Mouse (Mus musculus): ENCODE measurements at regions not wholly inside any gene's neighbourhood (a gene's known extent, or its start where the extent isn't known, plus 50 kb on each side); places are given as distances from the start of the nearest gene placed in this dataset.

DNA sequence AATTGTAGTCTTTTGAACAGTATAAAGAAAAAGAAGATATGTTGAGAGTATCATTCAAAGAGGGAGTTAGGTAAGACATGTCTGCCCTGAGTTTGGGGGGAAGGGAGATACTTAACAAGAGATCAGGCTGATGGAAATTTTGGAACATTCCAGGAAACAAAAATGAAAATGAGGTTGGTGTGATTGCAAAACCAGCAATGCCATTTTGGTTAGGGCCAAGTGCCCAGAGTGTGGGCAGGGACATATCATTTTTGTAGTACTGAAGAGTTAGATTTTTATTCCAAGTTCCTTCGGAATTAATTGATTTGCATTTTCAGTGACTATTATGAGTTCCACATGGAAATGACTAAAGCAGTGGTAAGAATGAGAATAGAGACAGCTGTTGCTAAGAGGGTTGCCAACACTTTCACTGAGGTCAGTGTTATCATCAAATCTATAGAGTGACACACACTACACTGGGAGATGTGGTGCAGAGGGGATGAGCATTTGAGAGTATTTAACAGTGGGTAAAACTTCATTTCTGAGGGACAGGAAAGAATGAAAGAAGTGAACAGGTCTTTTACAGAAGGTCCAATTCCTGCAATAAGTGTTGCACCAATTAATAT is 105.1 kb upstream of the Erbb4 start:
- peak; percentile 57 for DNase-seq (ENCODE audit: inconsistent ontology term)

DNA sequence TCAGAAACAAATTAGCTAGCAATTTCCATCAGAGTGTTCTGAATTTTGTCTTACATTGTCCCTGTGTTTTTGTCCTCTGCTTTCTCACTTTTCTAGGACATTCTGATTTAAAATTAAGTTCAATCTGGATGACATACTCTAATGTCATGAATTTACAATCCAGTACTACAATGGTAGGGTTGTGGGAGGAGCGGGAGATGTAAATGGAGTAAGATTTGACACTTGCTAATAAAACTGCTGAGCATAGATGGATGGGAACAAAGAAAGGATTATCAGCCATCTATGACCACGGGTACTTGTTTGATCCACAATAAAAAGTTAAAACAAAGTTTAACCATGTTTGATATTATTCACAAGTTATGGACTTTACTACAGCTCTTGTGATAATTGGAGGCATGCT is 94.9 kb upstream of the Erbb4 start:
- no peak for DNase-seq (ENCODE audit: inconsistent ontology term)

DNA sequence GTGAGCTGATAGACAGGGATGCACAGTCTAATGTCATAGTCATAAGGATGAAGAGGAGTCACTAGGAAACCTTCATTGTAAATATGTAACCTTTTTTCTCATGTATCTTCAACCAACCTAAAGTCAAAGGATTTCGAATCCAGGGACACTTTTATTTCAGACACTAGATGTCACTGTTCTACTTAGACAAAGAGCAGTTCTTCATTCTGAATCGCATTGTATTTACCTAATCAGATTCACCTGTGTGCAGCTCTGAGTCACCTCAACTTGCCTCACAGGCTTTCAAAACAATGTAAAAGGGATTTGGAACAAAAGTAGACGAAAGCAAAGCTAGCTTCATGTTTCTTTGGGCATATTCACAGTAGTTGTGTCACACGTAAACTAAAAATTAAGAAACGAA is 57.3 kb upstream of the Erbb4 start:
- peak; percentile 44 for DNase-seq (ENCODE audit: inconsistent ontology term)

All from Muller cell, postnatal 12 days (primary cell).